Mouse (Mus musculus) neural tube, embryonic 11.5 days (tissue): ENCODE measurements around the gene Mmp24. TPM values are rescaled to one million over a fixed set of nuclear protein-coding genes. Genes with fewer than 3 reads are reported as not detected.
A peak's percentile ranks its signal among the peaks of the same experiment; 100 is the strongest.
"Not testable (repeated sequence)": the region's sequence is repeated elsewhere in the genome, so short reads cannot be mapped to it uniquely, and the experiment has no call there.

Experiments used
- ATAC-seq: fragments of 200-750 bp; cut with Nextera tagmentation; 2 replicates; pipeline ENCODE4 v1.8.0; 2017; ENCODE audit warnings: moderate number of reproducible peaks, mild to moderate bottlenecking, moderate TSS enrichment, moderate library complexity; ENCODE audit not compliant: insufficient read depth, low FRiP score, low TSS enrichment
- DNase-seq: peaks from one replicate; pipeline ENCODE4 v3.0.0-alpha.2; 2015; ENCODE audit warnings: low spot score
- H3K27ac ChIP-seq: fragments of 300-500 bp; sonication (generic); 2 replicates; pipeline ENCODE4 v1.5.1; 2014; ENCODE audit warnings: low read depth, mild to moderate bottlenecking, low read length
- H3K27me3 ChIP-seq: fragments of 300-500 bp; sonication (generic); 2 replicates; pipeline ENCODE4 v1.6.1; 2014; ENCODE audit warnings: mild to moderate bottlenecking, low read length, mixed read lengths; ENCODE audit not compliant: control insufficient read depth, insufficient read depth
- H3K36me3 ChIP-seq: fragments of 300-500 bp; sonication (generic); 2 replicates; pipeline ENCODE4 v1.6.1; 2014; ENCODE audit warnings: mild to moderate bottlenecking, low read length, moderate library complexity, mixed read lengths; ENCODE audit not compliant: control insufficient read depth, insufficient read depth
- H3K4me1 ChIP-seq: fragments of 300-500 bp; sonication (generic); 2 replicates; pipeline ENCODE4 v1.6.1; 2014; ENCODE audit warnings: low read length, mixed read lengths; ENCODE audit not compliant: control insufficient read depth, insufficient read depth
- H3K4me2 ChIP-seq: fragments of 300-500 bp; sonication (generic); 2 replicates; pipeline ENCODE4 v1.6.1; 2014; ENCODE audit warnings: low read depth, mild to moderate bottlenecking, moderate library complexity
- H3K4me3 ChIP-seq: fragments of 300-500 bp; sonication (generic); 2 replicates; pipeline ENCODE4 v1.5.1; 2014; ENCODE audit warnings: low read depth, low read length
- H3K9ac ChIP-seq: fragments of 300-500 bp; sonication (generic); 2 replicates; pipeline ENCODE4 v1.6.1; 2014; ENCODE audit warnings: mild to moderate bottlenecking, low read length
- H3K9me3 ChIP-seq: fragments of 300-500 bp; sonication (generic); 2 replicates; pipeline ENCODE4 v1.6.1; 2016; ENCODE audit warnings: low read length; ENCODE audit not compliant: control insufficient read depth
- WGBS: fragments of 180-500 bp; shearing (Covaris S2); extraction: QIAGEN DNeasy Blood & Tissue Kit; methylation state at CpG from one replicate; pipeline ENCODE4 v1.1.7; 2014; 5-methylcytosine and 5-hydroxymethylcytosine counted together
- polyA plus RNA-seq: library from polyadenylated mRNA; unstranded; fragments of >200 nt; fragmentation: Nextera tagmentation; extraction: Ambion mirVana; gene quantifications from 2 replicates; pipeline ENCODE4 v1.2.1, GENCODE M21; 2014

The Mmp24 gene
- polyA plus RNA-seq, 1 experiment from 2014 or later: 5.7 TPM

- H3K4me2 ChIP-seq: peak within 1 kb of the TSS; percentile 62
- H3K27me3 ChIP-seq: no peaks in the 10 kb centered on the region
- 4% methylated on average over 27 of the region's 27 CpGs for WGBS
- peak; percentile 92 for DNase-seq
- H3K36me3 ChIP-seq: no peaks in the 10 kb centered on the region
- no peak within 1 kb of the TSS for H3K27ac ChIP-seq
- no peaks in the 10 kb centered on the region for H3K9me3 ChIP-seq
- peaks cover 10% of the 10 kb centered on the region; the same call in 1 of the 2 replicates for H3K4me1 ChIP-seq
- H3K9ac ChIP-seq: peak within 1 kb of the TSS; percentile 77
- H3K4me3 ChIP-seq: peak within 1 kb of the TSS; percentile 81
- peak; percentile 91 for ATAC-seq
These were observed 51.7 kb downstream of the Mmp24 start, which contains the start of gene Eif6 for GRCm38 (mm10) chr2:155826630-155827424. TSS of gene Eif6 (minus strand) at chr2:155826925.

DNA sequence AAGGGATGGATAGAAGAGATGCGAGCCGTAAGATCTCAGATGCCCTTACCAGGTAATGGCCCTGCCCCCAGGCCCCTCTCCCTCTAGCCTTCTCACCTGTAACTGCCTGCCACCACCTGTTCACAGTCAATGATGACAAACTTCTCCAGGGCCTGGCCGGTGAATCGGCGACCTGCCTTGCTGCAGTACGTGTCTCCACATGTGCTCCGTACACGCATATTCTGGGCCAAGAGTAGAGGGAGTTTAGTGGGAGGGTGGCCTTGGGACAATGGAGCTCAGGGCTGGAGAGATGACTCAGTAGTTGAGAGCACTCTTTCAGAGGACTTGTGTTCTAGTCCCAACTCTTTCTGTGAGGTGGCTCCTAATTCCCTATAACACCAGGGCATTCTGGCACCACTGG, 55.7 kb downstream of the Mmp24 start:
- Histone ChIP-seq H3K4me2 (no peak overlapping the region), H3K9me3 (no peaks in the 10 kb centered on the region), H3K4me3 (no peak overlapping the region), H3K9ac (no peak overlapping the region), H3K4me1 (0 out of 2 replicates have a peak, but pooled peaks cover 6% of the 10 kb centered on the region), H3K27me3 (no peaks in the 10 kb centered on the region), H3K36me3 (no peaks in the 10 kb centered on the region), H3K27ac (no peak overlapping the region)
- WGBS: 91% methylated on average over 8 of the region's 8 CpGs
- ATAC-seq (no peak), DNase-seq (no peak)

DNA sequence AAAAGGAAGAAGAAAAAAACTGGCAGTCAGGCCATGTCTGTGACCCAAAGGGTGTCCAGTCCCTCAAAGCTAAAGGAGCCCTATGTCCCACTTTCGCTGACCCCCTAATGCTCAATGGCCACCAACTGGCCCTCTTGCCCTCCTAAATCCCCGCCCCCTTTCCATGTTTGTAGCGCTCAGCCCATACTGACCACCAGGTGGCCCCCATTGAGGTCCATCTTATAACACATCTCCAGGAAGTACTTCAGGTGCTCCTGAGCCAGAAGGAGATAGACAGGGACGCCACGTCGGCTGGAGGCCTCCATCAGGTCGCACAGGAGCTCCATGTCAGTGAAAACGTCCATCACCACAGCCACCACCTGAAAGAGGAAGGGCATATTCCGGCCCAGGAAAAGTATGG, 56.2 kb downstream of the Mmp24 start:
- Histone ChIP-seq H3K4me3 (no peak overlapping the region), H3K9me3 (no peaks in the 10 kb centered on the region), H3K27ac (no peak overlapping the region), H3K4me1 (0 out of 2 replicates have a peak, but pooled peaks cover 6% of the 10 kb centered on the region), H3K36me3 (no peaks in the 10 kb centered on the region), H3K27me3 (no peaks in the 10 kb centered on the region), H3K4me2 (no peak overlapping the region), H3K9ac (no peak overlapping the region)
- ATAC-seq (no peak), DNase-seq (no peak)
- WGBS: 69% methylated on average over 9 of the region's 9 CpGs

DNA sequence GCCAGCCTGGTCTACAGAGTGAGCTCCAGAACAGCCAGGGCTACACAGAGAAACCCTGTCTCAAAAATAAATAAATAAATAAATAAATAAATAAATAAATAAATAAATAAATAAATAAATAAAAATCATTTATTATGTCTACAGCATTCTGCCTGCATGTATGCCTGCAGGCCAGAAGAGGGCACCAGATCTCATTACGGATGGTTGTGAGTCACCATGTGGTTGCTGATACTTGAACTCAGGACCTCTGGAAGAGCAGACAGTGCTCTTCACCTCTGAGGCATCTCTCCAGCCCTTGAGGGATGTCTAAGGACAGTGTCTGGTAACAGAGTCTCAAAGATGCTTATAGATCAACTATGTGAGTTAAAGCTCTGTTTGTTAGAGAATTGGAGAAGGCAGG, 56.9 kb downstream of the Mmp24 start:
- not testable (repeated sequence) for H3K9me3 ChIP-seq, H3K4me1 ChIP-seq, H3K36me3 ChIP-seq, H3K4me2 ChIP-seq, DNase-seq, H3K9ac ChIP-seq, H3K27ac ChIP-seq, H3K27me3 ChIP-seq, ATAC-seq, H3K4me3 ChIP-seq
- 80% methylated on average over 1 of the region's 1 CpGs for WGBS

DNA sequence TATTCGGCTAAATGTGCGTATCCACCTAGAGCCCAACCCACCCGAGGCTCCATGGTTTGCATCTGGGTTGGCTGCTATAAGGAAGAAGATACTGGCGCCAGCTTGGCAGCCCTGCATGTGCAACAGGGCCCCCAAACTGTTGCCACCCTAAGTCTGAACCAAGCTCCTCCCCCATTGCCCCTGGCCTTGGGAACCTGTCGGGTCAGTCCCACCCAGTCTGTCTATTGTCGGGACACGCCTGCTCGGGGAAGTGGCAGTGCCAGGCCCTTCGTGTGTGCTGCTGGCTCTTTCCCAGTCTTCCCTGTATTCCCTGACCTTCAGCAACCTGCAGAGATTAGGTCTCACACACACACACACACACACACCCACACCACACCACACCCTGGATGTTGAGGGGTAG, 59.6 kb downstream of the Mmp24 start, which contains the start of gene Fam83c:
Gene Fam83c (minus strand): TSS at position 123 of the 400 bp plus-strand sequence.
- no peaks in the 10 kb centered on the region for H3K4me1 ChIP-seq
- H3K4me2 ChIP-seq: no peak within 1 kb of the TSS
- no peak within 1 kb of the TSS for H3K27ac ChIP-seq
- ATAC-seq (no peak), DNase-seq (no peak)
- WGBS: 59% methylated on average over 9 of the region's 9 CpGs
- no peaks in the 10 kb centered on the region for H3K9me3 ChIP-seq
- H3K36me3 ChIP-seq: no peaks in the 10 kb centered on the region
- H3K27me3 ChIP-seq: no peaks in the 10 kb centered on the region
- H3K4me3 ChIP-seq: no peak within 1 kb of the TSS
- no peak within 1 kb of the TSS for H3K9ac ChIP-seq

GRCm38 (mm10) chr2:155837961-155838360, 62.8 kb downstream of the Mmp24 start:
- H3K27me3 ChIP-seq: no peaks in the 10 kb centered on the region
- 75% methylated on average over 3 of the region's 3 CpGs for WGBS
- no peaks in the 10 kb centered on the region for H3K36me3 ChIP-seq
- DNase-seq (no peak), ATAC-seq (no peak)
- H3K4me2 ChIP-seq: no peak overlapping the region
- no peaks in the 10 kb centered on the region for H3K9me3 ChIP-seq
- no peak overlapping the region for H3K27ac ChIP-seq
- no peak overlapping the region for H3K9ac ChIP-seq
- H3K4me1 ChIP-seq: no peaks in the 10 kb centered on the region
- H3K4me3 ChIP-seq: no peak overlapping the region

DNA sequence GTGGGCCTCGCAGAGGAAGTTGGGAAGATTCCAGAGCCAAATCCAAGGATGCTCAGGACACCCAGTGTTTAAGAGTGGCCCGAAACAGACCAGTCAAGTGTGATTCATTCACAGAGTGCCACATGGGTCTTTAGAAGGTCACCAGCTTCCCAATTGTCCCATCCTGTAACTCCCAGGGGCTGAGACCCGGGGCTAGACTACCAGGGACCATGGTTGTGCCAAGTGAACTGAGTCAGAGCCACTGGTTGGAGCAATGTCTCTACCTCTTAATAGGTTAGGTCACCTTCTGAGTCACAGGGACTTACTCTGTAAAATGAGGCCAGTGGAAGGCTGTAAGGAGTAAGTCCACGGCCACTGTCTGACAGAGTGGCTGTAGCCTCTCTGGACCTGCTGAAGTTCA, 63.8 kb downstream of the Mmp24 start:
- H3K4me2 ChIP-seq: no peak overlapping the region
- no peak overlapping the region for H3K9ac ChIP-seq
- no peaks in the 10 kb centered on the region for H3K36me3 ChIP-seq
- DNase-seq: no peak
- ATAC-seq: no peak
- H3K9me3 ChIP-seq: no peaks in the 10 kb centered on the region
- H3K4me3 ChIP-seq: no peak overlapping the region
- H3K27ac ChIP-seq: no peak overlapping the region
- H3K4me1 ChIP-seq: no peaks in the 10 kb centered on the region
- H3K27me3 ChIP-seq: no peaks in the 10 kb centered on the region
- 85% methylated on average over 4 of the region's 4 CpGs for WGBS

- DNase-seq: no peak
- H3K9me3 ChIP-seq: no peaks in the 10 kb centered on the region
- no peaks in the 10 kb centered on the region for H3K27me3 ChIP-seq
- H3K4me1 ChIP-seq: no peaks in the 10 kb centered on the region
- H3K9ac ChIP-seq: no peak overlapping the region
- ATAC-seq: no peak
- no peak overlapping the region for H3K4me2 ChIP-seq
- H3K27ac ChIP-seq: no peak overlapping the region
- WGBS: 83% methylated on average over 8 of the region's 8 CpGs
- H3K36me3 ChIP-seq: no peaks in the 10 kb centered on the region; the same call in 1 of the 2 replicates
- no peak overlapping the region for H3K4me3 ChIP-seq
These were observed 71.8 kb downstream of the Mmp24 start for GRCm38 (mm10) chr2:155846930-155847329.

GRCm38 (mm10) chr2:155848291-155848690, 73.1 kb downstream of the Mmp24 start:
- no peaks in the 10 kb centered on the region; the same call in 1 of the 2 replicates for H3K36me3 ChIP-seq
- no peaks in the 10 kb centered on the region for H3K4me1 ChIP-seq
- DNase-seq (peak; percentile 77), ATAC-seq (no peak)
- no peak overlapping the region for H3K4me3 ChIP-seq
- H3K4me2 ChIP-seq: no peak overlapping the region
- H3K27ac ChIP-seq: no peak overlapping the region
- whole genome bisulfite sequencing: 40% methylated on average over 6 of the region's 6 CpGs
- H3K27me3 ChIP-seq: no peaks in the 10 kb centered on the region
- H3K9ac ChIP-seq: no peak overlapping the region
- H3K9me3 ChIP-seq: no peaks in the 10 kb centered on the region
